Comparison of ENCODE assay signal across 7 mouse cellular contexts in the genomic region with DNA sequence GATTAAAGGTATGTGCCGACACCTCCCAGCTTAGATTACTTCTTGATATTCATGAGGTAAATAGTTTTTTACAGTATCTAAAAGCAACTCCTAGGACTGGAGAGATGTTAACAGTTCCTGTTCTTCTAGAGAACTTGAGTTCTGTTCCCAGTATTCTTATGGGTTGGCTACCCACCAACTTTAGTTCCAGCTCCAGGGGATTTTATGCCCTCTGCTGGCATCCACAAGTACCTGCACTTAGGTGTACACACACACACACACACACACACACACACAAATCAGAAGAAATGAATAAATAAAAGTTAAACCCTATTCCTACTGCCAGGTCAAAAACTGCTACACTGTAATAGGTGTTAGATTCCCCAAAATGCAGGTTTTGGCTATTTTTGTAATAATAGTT. TPM values are rescaled to one million over a fixed set of nuclear protein-coding genes. Genes with fewer than 3 reads are reported as not detected.
DNase-seq lines count a peak whose midpoint lies in the region; ATAC-seq and TF ChIP-seq lines count a peak whose summit lies in the region.

No protein-coding gene starts in this region.

- no peak overlapping the region for H3K9ac ChIP-seq in lung, embryonic 15.5 days
- no peak overlapping the region for H3K9ac ChIP-seq in forebrain, embryonic 11.5 days (ENCODE audit: low read length)
- no peak overlapping the region for H3K9ac ChIP-seq in limb, embryonic 14.5 days (ENCODE audit: low read depth, low read length, severe bottlenecking)
- no peak overlapping the region for H3K9ac ChIP-seq in stomach, embryonic 16.5 days (ENCODE audit: low read length)

- DNase-seq in lung, postnatal 4 days, result no peak
- DNase-seq in forebrain, embryonic 11.5 days (ENCODE audit: low spot score), result no peak
- no peak for DNase-seq in limb, embryonic 14.5 days (ENCODE audit: low spot score)
- no peak for DNase-seq in adrenal gland, postnatal 25 days
- no peak for DNase-seq in adrenal gland, postnatal 14 days

- no peaks in the 10 kb centered on the region for H3K9me3 ChIP-seq in lung, embryonic 15.5 days
- H3K9me3 ChIP-seq in forebrain, embryonic 11.5 days (ENCODE audit: control insufficient read depth, low read length), result no peaks in the 10 kb centered on the region; the same call in 1 of the 2 replicates
- no peaks in the 10 kb centered on the region for H3K9me3 ChIP-seq in limb, embryonic 14.5 days (ENCODE audit: control insufficient read depth, low read length)
- no peaks in the 10 kb centered on the region for H3K9me3 ChIP-seq in stomach, embryonic 16.5 days (replicated peaks; ENCODE audit: control insufficient read depth, low read length)

- ATAC-seq in lung, embryonic 15.5 days (ENCODE audit: borderline replicate concordance, extremely low read depth, low FRiP score, low TSS enrichment), result no peak
- no peak for ATAC-seq in forebrain, embryonic 11.5 days (replicated peaks; ENCODE audit: low FRiP score)
- ATAC-seq in limb, embryonic 14.5 days (ENCODE audit: low FRiP score, low read depth), result no peak
- no peak for ATAC-seq in stomach, embryonic 16.5 days (ENCODE audit: insufficient read depth, low FRiP score)

- H3K36me3 ChIP-seq in lung, embryonic 15.5 days, result peaks cover 7% of the 10 kb centered on the region; the same call in 1 of the 2 replicates
- no peaks in the 10 kb centered on the region for H3K36me3 ChIP-seq in forebrain, embryonic 11.5 days (ENCODE audit: control insufficient read depth, insufficient read depth, low read length)
- H3K36me3 ChIP-seq in limb, embryonic 14.5 days (ENCODE audit: control insufficient read depth, insufficient read depth, low read length), result peaks cover 3% of the 10 kb centered on the region; the same call in 1 of the 2 replicates
- H3K36me3 ChIP-seq in stomach, embryonic 16.5 days (ENCODE audit: control insufficient read depth, insufficient read depth, low read length), result no peaks in the 10 kb centered on the region

- no peak overlapping the region for H3K27ac ChIP-seq in lung, embryonic 15.5 days
- no peak overlapping the region for H3K27ac ChIP-seq in forebrain, embryonic 11.5 days (ENCODE audit: low read depth, low read length)
- peak overlapping the region; percentile 84; the same call in 1 of the 2 replicates for H3K27ac ChIP-seq in limb, embryonic 14.5 days (replicated peaks; ENCODE audit: low read depth, low read length)
- no peak overlapping the region for H3K27ac ChIP-seq in stomach, embryonic 16.5 days (ENCODE audit: low read length)

- no peak for TF ChIP-seq POLR2A in limb, embryonic 14.5 days (IDR thresholded peaks at IDR 0.05; ENCODE audit: borderline replicate concordance, extremely low read depth, insufficient read depth, insufficient read length)

- WGBS in lung, embryonic 15.5 days, result 100% methylated on average over 1 of the region's 1 CpGs
- WGBS in forebrain, embryonic 11.5 days, result 96% methylated on average over 1 of the region's 1 CpGs
- WGBS in limb, embryonic 14.5 days, result 97% methylated on average over 1 of the region's 1 CpGs
- WGBS in stomach, embryonic 16.5 days, result 97% methylated on average over 1 of the region's 1 CpGs

- peak overlapping the region; percentile 66; the same call in 1 of the 2 replicates for H3K4me2 ChIP-seq in lung, embryonic 15.5 days
- no peak overlapping the region for H3K4me2 ChIP-seq in forebrain, embryonic 11.5 days (ENCODE audit: low read depth, low read length, severe bottlenecking)
- H3K4me2 ChIP-seq in limb, embryonic 14.5 days (replicated peaks; ENCODE audit: low read depth, low read length, severe bottlenecking), result peak overlapping the region; percentile 55
- H3K4me2 ChIP-seq in stomach, embryonic 16.5 days (ENCODE audit: low read depth, low read length), result peak overlapping the region; percentile 72; the same call in 1 of the 2 replicates

- no peaks in the 10 kb centered on the region for H3K27me3 ChIP-seq in lung, embryonic 15.5 days
- H3K27me3 ChIP-seq in forebrain, embryonic 11.5 days (ENCODE audit: control insufficient read depth, insufficient read depth, low read length), result no peaks in the 10 kb centered on the region
- H3K27me3 ChIP-seq in limb, embryonic 14.5 days (ENCODE audit: control insufficient read depth, insufficient read depth, low read length), result no peaks in the 10 kb centered on the region
- no peaks in the 10 kb centered on the region for H3K27me3 ChIP-seq in stomach, embryonic 16.5 days (ENCODE audit: control insufficient read depth, insufficient read depth, low read length)

- H3K4me1 ChIP-seq in lung, embryonic 15.5 days, result peaks cover 11% of the 10 kb centered on the region
- H3K4me1 ChIP-seq in forebrain, embryonic 11.5 days (replicated peaks; ENCODE audit: control insufficient read depth, insufficient read depth, low read length), result no peaks in the 10 kb centered on the region; the same call in 1 of the 2 replicates
- peaks cover 14% of the 10 kb centered on the region for H3K4me1 ChIP-seq in limb, embryonic 14.5 days (ENCODE audit: control insufficient read depth, insufficient read depth, low read length)
- H3K4me1 ChIP-seq in stomach, embryonic 16.5 days (ENCODE audit: control insufficient read depth, insufficient read depth, low read length), result peaks cover 16% of the 10 kb centered on the region

- peak overlapping the region; percentile 51 for H3K4me3 ChIP-seq in lung, embryonic 15.5 days
- 0 out of 2 replicates have a peak overlapping the region, but pooled peaks have one; percentile 3 for H3K4me3 ChIP-seq in forebrain, embryonic 11.5 days (ENCODE audit: low read depth, low read length)
- H3K4me3 ChIP-seq in limb, embryonic 14.5 days (replicated peaks; ENCODE audit: low read length), result peak overlapping the region; percentile 84; the same call in 1 of the 2 replicates
- H3K4me3 ChIP-seq in stomach, embryonic 16.5 days (replicated peaks; ENCODE audit: low read length), result peak overlapping the region; percentile 57; the same call in 1 of the 2 replicates

RNA-seq across cellular contexts. Expression of a gene that starts 1.5 kb away (rescaled TPM):
- 3.6 and 3.9 TPM in 2 replicates for polyA plus RNA-seq in lung, embryonic 15.5 days (2015; fragmentation: Nextera tagmentation; extraction: Ambion mirVana)
- polyA plus RNA-seq in forebrain, embryonic 11.5 days (2014; fragmentation: Nextera tagmentation; extraction: Ambion mirVana), result 6.1 and 6.6 TPM in 2 replicates
- 33.4 and 37.5 TPM in 2 replicates for polyA plus RNA-seq in limb, embryonic 14.5 days (2012; rRNA removed)
- polyA plus RNA-seq in limb, embryonic 14.5 days (2014; fragmentation: Nextera tagmentation; extraction: Ambion mirVana), result 10.9 and 11.7 TPM in 2 replicates
- polyA plus RNA-seq in stomach, embryonic 16.5 days (2015; fragmentation: Nextera tagmentation; extraction: Ambion mirVana), result 4.1 and 4.6 TPM in 2 replicates
- 91.9 and 111 TPM in 2 replicates for total RNA-seq in adrenal gland, postnatal 25 days (2021)
- 63.9 and 65.6 TPM in 2 replicates for total RNA-seq in adrenal gland, postnatal 14 days (2021)

RNA-seq across cellular contexts. Expression of a gene that starts 52.1 kb away (rescaled TPM):
- 15.9 and 17.4 TPM in 2 replicates for polyA plus RNA-seq in lung, embryonic 15.5 days (2015; fragmentation: Nextera tagmentation; extraction: Ambion mirVana)
- polyA plus RNA-seq in forebrain, embryonic 11.5 days (2014; fragmentation: Nextera tagmentation; extraction: Ambion mirVana), result 33.0 and 35.5 TPM in 2 replicates
- polyA plus RNA-seq in limb, embryonic 14.5 days (2012; rRNA removed), result 38.5 and 45.1 TPM in 2 replicates
- 18.9 and 19.6 TPM in 2 replicates for polyA plus RNA-seq in limb, embryonic 14.5 days (2014; fragmentation: Nextera tagmentation; extraction: Ambion mirVana)
- polyA plus RNA-seq in stomach, embryonic 16.5 days (2015; fragmentation: Nextera tagmentation; extraction: Ambion mirVana), result 16.6 and 16.9 TPM in 2 replicates
- total RNA-seq in adrenal gland, postnatal 25 days (2021), result 28.9 and 30.0 TPM in 2 replicates
- total RNA-seq in adrenal gland, postnatal 14 days (2021), result 30.2 and 31.7 TPM in 2 replicates

Comparison
In these comparisons a context has a peak if more than half of its experiments do, and no peak if none do; other contexts are left out.
1. H3K4me3 ChIP-seq: peak in every context shown above with its lines; median percentile 84 in limb, embryonic 14.5 days; 57 in stomach, embryonic 16.5 days; 51 in lung, embryonic 15.5 days; 3 in forebrain, embryonic 11.5 days.